Mouse (Mus musculus) G1E (cell line): ENCODE measurements around the gene Slc22a4. TPM values are rescaled to one million over a fixed set of nuclear protein-coding genes. Genes with fewer than 3 reads are reported as not detected.
"Not testable (repeated sequence)": the region's sequence is repeated elsewhere in the genome, so short reads cannot be mapped to it uniquely, and the experiment has no call there.

Source experiments
- ATAC-seq: 2 replicates; pipeline ENCODE4 v1.8.0; 2016; ENCODE audit warnings: mild to moderate bottlenecking; ENCODE audit not compliant: insufficient number of reproducible peaks, poor library complexity, low FRiP score, severe bottlenecking; ENCODE audit errors: extremely low read depth
- DNase-seq: peaks from one replicate; pipeline ENCODE4 v3.0.0; 2012; ENCODE audit warnings: low spot score
- H3K27me3 ChIP-seq: 2 replicates; pipeline ENCODE4 v1.6.1; 2012; ENCODE audit warnings: mild to moderate bottlenecking, low read length, inconsistent platforms; ENCODE audit not compliant: insufficient read depth
- H3K36me3 ChIP-seq: replicated peaks from 2 replicates; pipeline ENCODE3; 2012; ENCODE audit warnings: mild to moderate bottlenecking, inconsistent platforms
- H3K4me1 ChIP-seq: 2 replicates; pipeline ENCODE4 v1.6.1; 2012; ENCODE audit warnings: low read depth, low read length, inconsistent platforms, mixed read lengths; ENCODE audit not compliant: insufficient read depth
- H3K4me3 ChIP-seq: 2 replicates; pipeline ENCODE4 v1.5.1; 2012; ENCODE audit warnings: low read depth, mild to moderate bottlenecking, inconsistent platforms, low read length, moderate library complexity, mixed read lengths
- H3K9me3 ChIP-seq: replicated peaks from 2 replicates; pipeline ENCODE4 v1.6.1; 2012; ENCODE audit warnings: inconsistent platforms
- CTCF ChIP-seq: IDR thresholded peaks from 2 replicates; pipeline ENCODE4 v1.5.1; 2012; ENCODE audit warnings: low read depth, low read length, inconsistent platforms, mixed read lengths
- GATA1 ChIP-seq: IDR thresholded peaks from 2 replicates; pipeline ENCODE4 v1.6.1; 2012; ENCODE audit warnings: borderline replicate concordance, low read length, inconsistent platforms, mixed read lengths
- GATA2 ChIP-seq: IDR thresholded peaks from 2 replicates; pipeline ENCODE4 v1.6.1; 2012; ENCODE audit warnings: low read depth, low read length, inconsistent platforms, borderline replicate concordance
- POLR2AphosphoS5 ChIP-seq: IDR thresholded peaks from 2 replicates; pipeline ENCODE4 v1.6.1; 2012; ENCODE audit warnings: low read depth, low read length, inconsistent platforms; ENCODE audit not compliant: insufficient replicate concordance
- TAL1 ChIP-seq: conservative IDR thresholded peaks from 2 replicates; pipeline ENCODE4 v1.6.1; 2012; ENCODE audit warnings: low read depth, low read length, inconsistent platforms, mixed read lengths
- polyA plus RNA-seq: library from polyadenylated mRNA; stranded (reverse); fragments of >175 nt; gene quantifications from 2 replicates; pipeline ENCODE4 v1.2.3, GENCODE M21; 2012
- total RNA-seq, 2 experiments: library from RNA; stranded (forward) in 1 of 2; stranded (reverse) in 1 of 2; fragments of 200-1000 nt in 1 of 2; fragments of >200 nt in 1 of 2; fragmentation: Nextera tagmentation in 1 of 2; gene quantifications; 2 replicates each; pipeline ENCODE4 v1.2.3; 2014 to 2017

Gene Slc22a4
- total and polyA plus RNA-seq, 3 experiments, result not detected

DNA sequence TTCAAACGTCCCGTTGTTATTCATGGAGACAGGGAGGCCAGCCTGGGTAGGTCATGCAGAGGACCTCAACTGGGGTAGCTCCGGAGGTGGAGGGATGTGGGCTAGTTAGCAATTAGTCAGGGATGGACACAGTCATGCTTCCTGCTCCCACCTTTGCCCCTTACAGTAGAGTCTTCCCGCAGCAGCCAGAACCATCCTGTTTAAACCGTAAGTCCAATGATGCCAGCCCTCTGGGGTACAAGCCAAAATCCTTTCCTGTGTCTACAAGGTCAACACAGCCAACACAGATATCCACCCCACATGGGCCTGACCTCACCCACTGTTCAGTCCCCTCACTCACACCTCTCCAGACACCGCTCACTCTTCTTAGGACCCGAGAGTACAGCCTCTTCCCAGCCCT, 23.3 kb upstream of the Slc22a4 start:
- no peak for ATAC-seq
- TF ChIP-seq GATA2, result no peak
- TF ChIP-seq CTCF, result no peak
- TF ChIP-seq TAL1, result no peak
- no peak for TF ChIP-seq POLR2AphosphoS5
- TF ChIP-seq GATA1, result no peak
- no peak overlapping the region for H3K4me3 ChIP-seq
- H3K36me3 ChIP-seq, result no peaks in the 10 kb centered on the region
- H3K27me3 ChIP-seq, result peaks cover 20% of the 10 kb centered on the region; the same call in 1 of the 2 replicates
- no peak for DNase-seq
- H3K4me1 ChIP-seq, result no peaks in the 10 kb centered on the region
- H3K9me3 ChIP-seq, result no peaks in the 10 kb centered on the region

DNA sequence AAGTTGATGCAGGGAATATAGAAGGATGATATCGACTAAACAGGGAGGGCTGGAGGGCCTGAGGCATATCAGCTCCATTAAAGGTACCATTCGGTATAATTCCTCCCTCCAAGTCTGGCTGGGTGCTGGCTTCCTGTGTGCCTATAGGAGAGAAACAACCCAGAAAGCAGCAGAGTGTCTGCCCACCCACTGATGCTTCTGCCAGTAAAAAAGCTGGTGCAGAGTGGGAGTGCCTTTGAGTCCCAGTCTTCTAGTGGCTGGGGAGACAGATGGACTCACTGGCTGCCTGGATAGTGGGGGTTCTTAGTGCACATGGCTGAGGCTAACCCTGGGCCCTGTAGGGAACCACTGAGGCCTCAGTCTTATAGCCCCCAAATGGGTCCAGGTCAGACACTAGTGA, 22.3 kb upstream of the Slc22a4 start:
- Histone ChIP-seq H3K36me3 (no peaks in the 10 kb centered on the region), H3K4me3 (no peak overlapping the region), H3K27me3 (peaks cover 13% of the 10 kb centered on the region; the same call in 1 of the 2 replicates), H3K4me1 (no peaks in the 10 kb centered on the region), H3K9me3 (no peaks in the 10 kb centered on the region)
- TF ChIP-seq CTCF (no peak), GATA1 (no peak), POLR2AphosphoS5 (no peak), GATA2 (no peak), TAL1 (no peak)
- ATAC-seq (no peak), DNase-seq (no peak)

GRCm38 (mm10) chr11:54040676-54041075, 12.8 kb upstream of the Slc22a4 start:
- no peak for ATAC-seq
- no peaks in the 10 kb centered on the region for H3K9me3 ChIP-seq
- H3K36me3 ChIP-seq, result no peaks in the 10 kb centered on the region
- no peak for DNase-seq
- H3K4me1 ChIP-seq, result no peaks in the 10 kb centered on the region
- H3K27me3 ChIP-seq, result peaks cover 4% of the 10 kb centered on the region; the same call in 1 of the 2 replicates
- TF ChIP-seq CTCF (no peak), GATA2 (no peak), POLR2AphosphoS5 (no peak), GATA1 (no peak), TAL1 (no peak)
- H3K4me3 ChIP-seq, result no peak overlapping the region

DNA sequence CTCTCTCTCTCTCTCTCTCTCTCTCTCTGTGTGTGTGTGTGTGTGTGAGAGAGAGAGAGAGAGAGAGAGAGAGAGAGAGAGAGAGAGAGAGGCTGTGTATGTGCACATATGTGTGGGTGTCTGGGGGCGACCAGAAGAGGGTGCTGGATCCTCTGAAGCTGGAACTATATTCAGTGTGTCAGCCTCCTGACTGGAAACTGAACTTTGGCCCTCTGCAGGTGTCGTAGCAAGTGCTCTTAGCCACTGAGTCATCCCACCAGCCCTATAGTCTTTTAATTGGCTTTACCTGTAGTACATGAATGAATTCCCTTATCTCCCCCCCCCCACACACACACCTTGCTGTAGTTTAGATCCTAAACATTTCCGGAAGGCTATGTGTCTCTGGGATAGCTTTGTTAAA, 5.0 kb upstream of the Slc22a4 start:
- H3K27me3 ChIP-seq, result peaks cover 13% of the 10 kb centered on the region
- not testable (repeated sequence) for H3K36me3 ChIP-seq, H3K4me3 ChIP-seq, H3K9me3 ChIP-seq, ATAC-seq, DNase-seq
- peaks cover 25% of the 10 kb centered on the region for H3K4me1 ChIP-seq

DNA sequence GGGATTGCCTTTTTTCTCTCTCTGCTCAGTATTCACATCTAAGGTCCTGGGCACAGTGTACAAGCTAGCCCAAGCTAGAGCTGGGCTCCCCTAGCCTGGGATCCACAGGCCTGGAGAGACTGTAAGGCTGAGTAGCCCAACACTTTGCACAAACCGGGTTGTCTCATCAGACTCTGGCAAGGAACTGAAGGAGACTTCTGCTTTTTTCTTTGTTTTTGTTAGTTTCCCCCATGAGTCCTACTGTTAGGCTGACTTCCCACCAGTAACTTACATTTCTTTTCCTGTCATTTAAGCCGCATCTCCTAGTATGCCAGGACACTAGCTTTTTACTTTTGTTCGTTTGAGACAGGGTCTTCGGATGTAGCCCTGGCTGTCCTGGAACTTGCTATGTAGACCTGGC, 1.1 kb upstream of the Slc22a4 start:
- Histone ChIP-seq H3K4me1 (peaks cover 61% of the 10 kb centered on the region), H3K4me3 (peak overlapping the region; percentile 74; the same call in 1 of the 2 replicates), H3K27me3 (peaks cover 22% of the 10 kb centered on the region), H3K9me3 (no peaks in the 10 kb centered on the region), H3K36me3 (no peaks in the 10 kb centered on the region)
- TF ChIP-seq GATA2 (no peak), TAL1 (no peak), CTCF (no peak), GATA1 (no peak), POLR2AphosphoS5 (no peak)
- ATAC-seq (no peak), DNase-seq (no peak)

DNA sequence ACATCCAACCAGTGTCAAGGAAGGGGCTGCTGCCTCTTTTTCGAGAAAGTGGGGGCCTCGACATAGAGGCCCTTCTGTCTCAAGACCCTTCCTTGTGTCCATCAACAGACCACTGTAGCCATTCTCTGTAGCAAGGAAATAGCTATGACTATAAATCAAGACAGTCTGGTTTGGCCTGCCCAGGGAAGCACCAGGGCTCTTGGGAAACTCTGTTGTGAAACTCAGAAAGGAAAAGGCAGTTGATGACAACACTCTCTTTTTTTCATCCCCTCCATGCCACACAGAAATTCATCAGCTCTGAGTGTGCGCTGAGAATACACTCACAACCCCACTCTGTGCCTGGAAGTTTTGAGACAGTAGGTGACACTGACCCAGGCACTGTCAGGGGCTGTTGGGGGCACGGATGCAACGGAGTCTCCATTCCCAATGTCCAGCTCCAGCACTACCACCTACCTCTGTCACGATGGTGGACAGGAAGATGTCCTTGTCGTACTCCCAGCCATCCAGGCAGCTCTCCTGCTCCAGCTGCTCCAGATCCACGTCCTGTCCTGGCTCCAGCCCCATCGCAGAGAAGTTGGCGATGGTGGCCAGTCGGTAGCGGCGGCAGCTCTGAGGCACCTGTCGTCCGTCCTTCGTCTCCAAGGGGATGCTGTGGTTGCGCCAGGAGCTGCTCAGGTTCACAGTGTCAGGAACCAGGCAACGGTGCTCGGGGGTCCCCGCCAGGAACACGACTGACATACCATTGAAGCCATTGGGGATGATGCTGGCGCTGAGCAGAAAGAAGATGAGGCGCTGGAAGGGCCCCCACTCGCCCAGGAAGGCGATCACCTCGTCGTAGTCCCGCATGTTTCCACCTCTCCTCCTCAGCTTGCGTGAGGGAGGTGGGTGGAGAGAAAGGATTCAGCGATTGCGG, 503 bp downstream of the Slc22a4 start:
- Histone ChIP-seq H3K27me3 (peaks cover 22% of the 10 kb centered on the region), H3K4me3 (peak overlapping the region; percentile 74), H3K9me3 (no peaks in the 10 kb centered on the region), H3K36me3 (no peaks in the 10 kb centered on the region), H3K4me1 (peaks cover 69% of the 10 kb centered on the region)
- DNase-seq, result no peak
- TF ChIP-seq CTCF (no peak), GATA2 (no peak), POLR2AphosphoS5 (no peak), GATA1 (no peak), TAL1 (no peak)
- no peak for ATAC-seq
